Mouse (Mus musculus): ENCODE measurements around the gene Olfr474. TPM values are rescaled to one million over a fixed set of nuclear protein-coding genes. Genes with fewer than 3 reads are reported as not detected.

Olfr474 gene
- polyA plus RNA-seq (2014; fragmentation: Illumina TruSeq; extraction: RNeasy Lipid Tissue Mini Kit (QIAGEN cat#74804); ENCODE audit: low read depth, low replicate concordance): not detected

GRCm38 (mm10) chr7:107954343-107954742 is at the start of gene Olfr474:
TSS of gene Olfr474 (plus strand) at chr7:107954643.

DNA sequence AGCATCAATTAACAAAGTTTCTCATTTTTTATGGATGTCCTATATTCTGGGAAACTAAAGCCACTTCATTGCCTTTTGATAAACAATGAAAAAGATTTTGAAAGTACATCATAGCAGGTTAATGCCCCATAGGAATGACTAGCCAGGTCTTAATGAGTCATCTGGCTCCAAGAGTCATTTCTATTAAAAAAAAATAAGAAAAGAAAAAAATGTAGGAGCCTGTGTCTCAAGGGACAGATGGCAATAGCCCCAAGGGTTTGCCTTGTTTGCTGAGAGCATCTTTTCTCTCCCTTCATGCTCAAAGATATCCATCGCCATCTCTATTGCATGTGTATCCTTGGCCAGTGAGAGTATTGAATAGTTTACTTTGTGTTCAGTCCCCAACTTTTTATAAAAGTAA is 24.3 kb upstream of the Olfr474 start, which contains the start of gene Olfr473:
Olfr473 (plus strand) TSS at position 301 of the 400 bp plus-strand sequence.

DNA sequence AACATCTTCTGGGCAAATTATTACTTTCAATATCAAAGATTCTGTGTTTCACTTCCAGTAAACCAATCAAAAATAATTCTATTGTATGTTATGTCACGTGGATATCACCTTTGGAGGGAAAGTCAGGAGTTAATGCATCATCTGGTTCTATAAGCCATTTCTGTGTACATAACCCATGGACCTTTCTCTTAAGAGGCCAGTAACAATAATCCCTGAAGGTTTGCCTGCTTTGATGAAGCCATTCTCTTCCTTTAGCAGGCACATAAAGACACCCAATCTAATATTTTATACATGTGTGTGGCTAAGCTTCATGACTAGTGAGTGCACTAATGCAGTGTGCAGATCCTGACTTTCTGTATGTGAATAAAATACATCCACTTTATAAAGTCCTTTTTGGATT is 10.1 kb downstream of the Olfr474 start, which contains the start of gene Olfr476:
Olfr476 (plus strand) TSS at position 301 of the 400 bp plus-strand sequence.

GRCm38 (mm10) chr7:107986393-107986792 is 31.9 kb downstream of the Olfr474 start, which contains the start of gene Olfr477:
TSS of gene Olfr477 (plus strand) at chr7:107986693.

Other genes with a start within 250 kb of the Olfr474 start
- not detected for gene Cyb5r2, start 196.6 kb upstream of the Olfr474 start, polyA plus RNA-seq (2014; fragmentation: Illumina TruSeq; extraction: RNeasy Lipid Tissue Mini Kit (QIAGEN cat#74804); ENCODE audit: low read depth, low replicate concordance)
- gene Ovch2, start 153.4 kb upstream of the Olfr474 start, polyA plus RNA-seq (2014; fragmentation: Illumina TruSeq; extraction: RNeasy Lipid Tissue Mini Kit (QIAGEN cat#74804); ENCODE audit: low read depth, low replicate concordance): not detected
- gene Olfr467, start 142.4 kb upstream of the Olfr474 start, polyA plus RNA-seq (2014; fragmentation: Illumina TruSeq; extraction: RNeasy Lipid Tissue Mini Kit (QIAGEN cat#74804); ENCODE audit: low read depth, low replicate concordance): not detected
- gene Olfr469, start 129.1 kb upstream of the Olfr474 start, polyA plus RNA-seq (2014; fragmentation: Illumina TruSeq; extraction: RNeasy Lipid Tissue Mini Kit (QIAGEN cat#74804); ENCODE audit: low read depth, low replicate concordance): not detected
- not detected for gene Olfr470, start 107.2 kb upstream of the Olfr474 start, polyA plus RNA-seq (2014; fragmentation: Illumina TruSeq; extraction: RNeasy Lipid Tissue Mini Kit (QIAGEN cat#74804); ENCODE audit: low read depth, low replicate concordance)
- gene Olfr472, start 56.7 kb upstream of the Olfr474 start, polyA plus RNA-seq (2014; fragmentation: Illumina TruSeq; extraction: RNeasy Lipid Tissue Mini Kit (QIAGEN cat#74804); ENCODE audit: low read depth, low replicate concordance): not detected
- gene Olfr473, start 24.2 kb upstream of the Olfr474 start, polyA plus RNA-seq (2014; fragmentation: Illumina TruSeq; extraction: RNeasy Lipid Tissue Mini Kit (QIAGEN cat#74804); ENCODE audit: low read depth, low replicate concordance): not detected
- gene Olfr476, start 10.2 kb downstream of the Olfr474 start, polyA plus RNA-seq (2014; fragmentation: Illumina TruSeq; extraction: RNeasy Lipid Tissue Mini Kit (QIAGEN cat#74804); ENCODE audit: low read depth, low replicate concordance): not detected
- not detected for gene Olfr477, start 32.0 kb downstream of the Olfr474 start, polyA plus RNA-seq (2014; fragmentation: Illumina TruSeq; extraction: RNeasy Lipid Tissue Mini Kit (QIAGEN cat#74804); ENCODE audit: low read depth, low replicate concordance)
- not detected for gene Olfr478, start 79.3 kb downstream of the Olfr474 start, polyA plus RNA-seq (2014; fragmentation: Illumina TruSeq; extraction: RNeasy Lipid Tissue Mini Kit (QIAGEN cat#74804); ENCODE audit: low read depth, low replicate concordance)
- not detected for gene Olfr479, start 96.0 kb downstream of the Olfr474 start, polyA plus RNA-seq (2014; fragmentation: Illumina TruSeq; extraction: RNeasy Lipid Tissue Mini Kit (QIAGEN cat#74804); ENCODE audit: low read depth, low replicate concordance)
- gene Olfr480, start 112.7 kb downstream of the Olfr474 start, polyA plus RNA-seq (2014; fragmentation: Illumina TruSeq; extraction: RNeasy Lipid Tissue Mini Kit (QIAGEN cat#74804); ENCODE audit: low read depth, low replicate concordance): not detected
- gene Olfr481, start 125.2 kb downstream of the Olfr474 start, polyA plus RNA-seq (2014; fragmentation: Illumina TruSeq; extraction: RNeasy Lipid Tissue Mini Kit (QIAGEN cat#74804); ENCODE audit: low read depth, low replicate concordance): not detected
- gene Olfr482, start 142.9 kb downstream of the Olfr474 start, polyA plus RNA-seq (2014; fragmentation: Illumina TruSeq; extraction: RNeasy Lipid Tissue Mini Kit (QIAGEN cat#74804); ENCODE audit: low read depth, low replicate concordance): not detected
- not detected for gene Olfr483, start 146.2 kb downstream of the Olfr474 start, polyA plus RNA-seq (2014; fragmentation: Illumina TruSeq; extraction: RNeasy Lipid Tissue Mini Kit (QIAGEN cat#74804); ENCODE audit: low read depth, low replicate concordance)
- not detected for gene Olfr484, start 172.8 kb downstream of the Olfr474 start, polyA plus RNA-seq (2014; fragmentation: Illumina TruSeq; extraction: RNeasy Lipid Tissue Mini Kit (QIAGEN cat#74804); ENCODE audit: low read depth, low replicate concordance)
- gene Olfr485, start 205.2 kb downstream of the Olfr474 start, polyA plus RNA-seq (2014; fragmentation: Illumina TruSeq; extraction: RNeasy Lipid Tissue Mini Kit (QIAGEN cat#74804); ENCODE audit: low read depth, low replicate concordance): not detected
- gene Olfr486, start 218.1 kb downstream of the Olfr474 start, polyA plus RNA-seq (2014; fragmentation: Illumina TruSeq; extraction: RNeasy Lipid Tissue Mini Kit (QIAGEN cat#74804); ENCODE audit: low read depth, low replicate concordance): not detected